Mouse (Mus musculus): ENCODE measurements around the gene Spsb3.

The Spsb3 gene

GRCm38 (mm10) chr17:24896241-24896992 is 10.0 kb downstream of the Spsb3 start, which contains the start of gene Nme3:
TSS of gene Nme3 (plus strand) at chr17:24896500.
- in situ Hi-C loops (cut with MboI, MseI), result no loop called here

GRCm38 (mm10) chr17:24896993-24897269 is 10.5 kb downstream of the Spsb3 start:
- in situ Hi-C loops (cut with MboI, MseI), result no loop called here

DNA sequence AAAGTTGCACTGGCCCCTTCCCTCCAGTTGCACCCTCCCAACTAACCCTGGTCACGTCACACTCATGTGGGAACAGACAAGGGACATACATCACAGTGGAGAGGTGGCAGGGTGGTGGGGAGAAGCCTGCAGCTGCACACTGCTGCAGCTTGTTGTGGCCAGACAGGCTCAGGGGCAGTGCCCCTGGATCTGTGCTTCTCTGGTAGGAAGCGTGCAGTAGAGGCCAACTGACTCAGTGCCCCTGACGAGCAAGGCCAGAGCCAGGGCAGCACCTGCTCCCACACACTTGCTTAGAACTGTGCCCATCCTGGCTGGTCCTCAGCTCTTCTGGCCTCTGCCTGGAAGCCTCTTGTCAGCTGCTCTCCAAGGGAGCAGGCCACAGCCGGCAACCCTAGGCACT is 11.2 kb downstream of the Spsb3 start:
- in situ Hi-C loops (cut with MboI, MseI), result no loop called here

- in situ Hi-C loops (cut with MboI, MseI), result no loop called here
Observed at GRCm38 (mm10) chr17:24898041-24898854, 11.8 kb downstream of the Spsb3 start.

DNA sequence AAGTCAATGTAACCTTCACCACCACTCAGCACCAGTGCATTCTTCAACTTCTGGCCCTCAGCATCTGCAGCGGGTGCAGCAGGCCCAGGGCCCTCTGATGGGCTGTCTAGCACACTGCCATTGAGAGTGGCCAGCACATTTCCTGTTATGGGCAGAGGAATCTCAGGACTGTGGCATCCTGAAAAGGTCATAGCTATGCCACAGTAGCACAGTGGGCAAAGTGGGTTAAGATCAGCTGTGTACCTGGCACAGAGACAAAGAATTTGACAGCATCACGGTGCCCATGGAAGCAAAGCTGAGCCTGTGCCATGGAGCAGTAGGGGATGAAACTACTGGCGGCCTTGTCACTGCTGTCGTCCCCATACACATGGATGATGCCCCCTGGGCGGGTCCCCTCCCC is 12.7 kb downstream of the Spsb3 start:
- in situ Hi-C loops (cut with MboI, MseI), result no loop called here

DNA sequence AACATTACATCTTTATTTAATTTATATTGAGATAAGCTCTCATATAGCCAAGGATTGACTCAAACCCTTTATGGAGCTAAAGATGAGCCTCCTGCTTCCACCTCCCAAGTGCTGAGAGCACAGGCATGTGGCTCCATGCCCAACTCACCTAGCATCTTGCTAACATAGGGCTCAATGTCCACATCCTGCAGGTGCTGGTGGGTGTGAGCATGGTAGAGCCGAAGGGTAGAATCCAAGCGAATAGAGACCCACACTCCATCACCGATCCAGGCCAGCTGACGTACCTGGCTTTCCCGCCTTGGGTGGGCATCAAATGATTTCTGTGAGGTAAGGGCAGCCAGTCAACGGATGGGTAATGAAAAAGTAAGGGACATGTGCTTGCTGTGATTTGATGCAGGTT is 13.6 kb downstream of the Spsb3 start:
- in situ Hi-C loops (cut with MboI, MseI), result no loop called here

DNA sequence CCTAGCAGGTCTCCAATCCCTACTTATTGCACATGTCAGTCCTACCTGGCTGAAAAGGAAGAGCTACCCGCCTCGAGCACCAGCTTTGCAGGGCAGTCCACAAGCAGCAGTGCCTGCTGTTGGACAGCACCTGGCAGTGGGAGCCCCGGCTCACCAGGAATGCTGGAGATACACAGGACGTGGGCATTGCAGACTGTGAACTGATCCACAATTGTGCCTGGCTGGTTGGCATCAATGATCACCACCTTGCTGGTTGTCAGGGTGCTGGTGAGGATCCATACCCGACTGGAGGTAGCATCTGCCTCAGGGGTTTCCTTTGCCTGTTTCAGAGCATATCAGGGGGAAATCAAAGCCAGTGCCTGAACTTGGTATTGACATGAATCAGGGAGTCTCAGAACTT is 15.7 kb downstream of the Spsb3 start:
- in situ Hi-C loops (cut with MboI, MseI), result no loop called here

DNA sequence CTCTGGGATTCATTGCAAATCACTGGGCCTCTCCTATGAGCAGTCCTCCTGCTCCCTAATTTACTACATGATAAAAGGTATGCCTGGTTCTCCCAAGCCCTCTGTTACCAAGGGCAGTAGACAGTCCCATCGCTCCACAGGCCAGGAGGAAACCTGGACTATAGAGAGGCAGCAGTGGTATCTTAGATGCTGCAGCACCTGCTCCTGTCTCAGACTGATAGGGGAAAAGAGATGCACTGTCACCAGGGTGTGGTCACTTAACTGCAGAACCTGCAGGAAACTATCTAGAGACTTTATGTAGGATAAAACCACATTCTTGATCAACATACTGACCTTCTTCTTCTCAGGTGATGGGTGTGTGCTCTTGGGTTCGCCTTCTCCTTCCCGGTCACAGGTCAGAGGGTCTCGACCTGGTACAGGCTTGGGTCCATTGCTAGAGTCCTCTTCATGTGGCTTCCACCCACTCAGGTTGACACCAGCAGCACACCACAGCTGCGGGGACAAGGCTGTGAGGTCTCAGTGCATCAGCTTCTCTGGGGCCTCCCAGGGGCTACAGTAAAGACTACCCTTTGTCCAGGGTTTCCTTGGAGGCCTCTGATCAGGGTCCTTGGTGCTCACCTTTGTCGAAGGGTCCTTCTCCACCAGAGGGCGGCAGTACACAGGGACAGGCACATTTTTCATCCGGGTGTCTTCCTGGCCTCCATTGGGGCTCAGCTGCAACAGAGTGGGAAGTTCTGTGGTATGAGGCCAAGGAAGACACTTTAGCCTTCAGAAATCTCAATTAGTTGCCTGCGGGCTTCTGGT is 16.4 kb downstream of the Spsb3 start:
- in situ Hi-C loops (cut with MboI, MseI), result no loop called here

DNA sequence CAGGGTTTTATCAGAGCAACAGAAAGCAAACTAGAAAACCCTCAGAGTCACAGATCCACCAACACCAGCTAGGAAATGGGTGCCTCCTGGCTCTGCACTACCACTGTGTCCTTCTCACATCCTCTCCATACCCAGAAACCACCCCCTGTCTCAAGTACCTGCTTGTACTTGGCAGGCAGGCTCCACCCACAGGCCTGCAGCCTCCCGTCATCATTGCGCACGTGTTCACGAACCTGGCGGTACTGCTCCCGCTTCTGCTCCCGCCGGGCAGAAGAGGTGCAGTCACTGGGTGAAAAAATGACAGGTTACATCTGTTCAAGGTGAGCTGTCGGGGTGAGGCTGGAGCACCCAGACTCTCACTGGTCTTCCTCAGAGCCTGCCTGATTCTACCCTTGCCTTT is 17.3 kb downstream of the Spsb3 start:
- in situ Hi-C loops (cut with MboI, MseI), result no loop called here

DNA sequence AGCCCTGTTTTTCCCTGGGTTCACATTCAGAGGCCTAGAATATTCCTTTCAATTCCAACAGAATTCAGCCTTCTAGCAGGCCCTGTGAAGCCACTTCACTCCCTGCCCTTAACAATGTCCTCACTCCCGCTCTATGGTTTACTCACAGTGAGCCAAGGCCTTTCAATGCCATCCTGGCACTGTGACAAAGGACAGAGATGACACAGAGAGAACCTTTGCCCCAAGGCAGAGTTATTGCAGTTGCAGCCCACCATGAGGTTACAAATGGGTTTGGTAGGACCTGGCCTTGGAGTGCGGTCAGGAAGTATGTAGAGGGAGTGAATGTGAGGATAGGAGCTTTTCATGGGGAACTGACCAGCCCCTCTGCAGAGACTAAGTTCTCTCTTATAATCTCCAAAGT is 21.1 kb downstream of the Spsb3 start:
- in situ Hi-C loops (cut with MboI, MseI), result no loop called here

- in situ Hi-C loops (cut with MboI, MseI), result no loop called here
Observed at GRCm38 (mm10) chr17:24913984-24914383, 27.5 kb downstream of the Spsb3 start.

DNA sequence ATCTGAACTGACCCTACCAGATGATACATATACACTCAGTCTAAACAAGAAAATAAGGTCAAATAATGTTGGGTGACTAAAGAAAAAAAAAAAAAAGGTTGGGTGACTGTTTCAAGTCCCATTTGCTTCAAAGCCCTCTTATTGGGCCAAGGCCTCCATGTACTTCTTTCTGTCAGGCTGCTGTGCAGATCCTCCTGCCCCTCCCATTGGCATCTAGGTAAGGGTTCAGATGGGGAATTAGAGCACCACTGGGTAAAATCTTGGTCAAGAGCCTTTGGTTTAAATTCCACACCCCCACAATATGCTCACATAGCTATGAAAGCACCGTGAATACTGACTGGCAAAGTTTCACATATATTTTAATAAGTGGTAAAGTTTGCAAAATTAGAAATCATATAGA is 36.8 kb downstream of the Spsb3 start:
- in situ Hi-C loops (cut with MboI, MseI), result no loop called here

- in situ Hi-C loops (cut with MboI, MseI), result loop anchor here (25.0 kb wide), 1 partner anchor 1117 kb away; no protein-coding TSS in a partner anchor
Observed at GRCm38 (mm10) chr17:24929506-24929905, 43.1 kb downstream of the Spsb3 start.

- in situ Hi-C loops (cut with MboI, MseI), result loop anchor here (25.0 kb wide), 1 partner anchor 1120 kb away; no protein-coding TSS in a partner anchor
Observed at GRCm38 (mm10) chr17:24932431-24932830, 46.0 kb downstream of the Spsb3 start.

- in situ Hi-C loops (cut with MboI, MseI), result loop anchor here (25.0 kb wide), 1 partner anchor 1121 kb away; no protein-coding TSS in a partner anchor
Observed at GRCm38 (mm10) chr17:24933163-24933562, 46.7 kb downstream of the Spsb3 start.

DNA sequence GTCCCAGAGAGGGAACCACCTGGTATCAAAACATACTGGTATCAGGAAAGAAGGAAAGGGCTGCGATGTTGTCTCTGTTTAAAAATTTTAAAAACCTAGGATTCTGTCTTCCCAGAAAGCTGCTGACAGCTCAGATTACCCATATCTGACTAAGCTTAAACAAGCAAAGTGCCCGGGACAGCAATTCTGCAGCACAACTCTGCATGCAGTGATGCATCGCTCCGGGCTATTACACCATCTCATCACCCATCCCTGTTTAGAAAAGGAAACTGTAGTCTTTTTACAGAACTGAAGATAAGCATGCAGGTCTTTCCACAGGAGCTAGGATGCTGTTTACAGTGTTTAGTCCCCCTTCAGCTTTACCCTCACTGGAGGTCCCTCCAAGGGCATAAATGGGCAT is 48.5 kb downstream of the Spsb3 start:
- in situ Hi-C loops (cut with MboI, MseI), result loop anchor here (25.0 kb wide), 1 partner anchor 1123 kb away; no protein-coding TSS in a partner anchor

GRCm38 (mm10) chr17:24935666-24936065 is 49.2 kb downstream of the Spsb3 start:
- in situ Hi-C loops (cut with MboI, MseI), result loop anchor here (25.0 kb wide), 1 partner anchor 1123 kb away; no protein-coding TSS in a partner anchor

GRCm38 (mm10) chr17:24936259-24937237 is 50.1 kb downstream of the Spsb3 start, which contains the start of gene Mapk8ip3:
TSS of gene Mapk8ip3 (minus strand) at chr17:24936977.
- in situ Hi-C loops (cut with MboI, MseI), result loop anchor here (25.0 kb wide), 1 partner anchor 1124 kb away; no protein-coding TSS in a partner anchor

- in situ Hi-C loops (cut with MboI, MseI), result loop anchor here (25.0 kb wide), 1 partner anchor 1125 kb away; no protein-coding TSS in a partner anchor
Observed at GRCm38 (mm10) chr17:24937266-24937665, 50.8 kb downstream of the Spsb3 start.

Data from T-helper 2 cell (primary cell).